Mouse (Mus musculus) forebrain, embryonic 16.5 days (tissue): ENCODE results near the gene Aprt. TPM values are rescaled to one million over a fixed set of nuclear protein-coding genes. Genes with fewer than 3 reads are reported as not detected.

Source experiments
- ATAC-seq: fragments of 200-750 bp; cut with Nextera tagmentation; 2 replicates; pipeline ENCODE4 v1.8.0; 2017; ENCODE audit warnings: mild to moderate bottlenecking, moderate library complexity
- H3K27ac ChIP-seq: fragments of 300-500 bp; sonication (generic); 2 replicates; pipeline ENCODE4 v1.5.1; 2014; ENCODE audit warnings: low read length, control low read depth
- H3K27me3 ChIP-seq: fragments of 300-500 bp; sonication (generic); replicated peaks from 2 replicates; pipeline ENCODE4 v1.6.1; 2014; ENCODE audit warnings: low read length; ENCODE audit not compliant: control insufficient read depth, insufficient read depth
- H3K36me3 ChIP-seq: fragments of 300-500 bp; sonication (generic); 2 replicates; pipeline ENCODE4 v1.6.1; 2014; ENCODE audit not compliant: control insufficient read depth, insufficient read depth
- H3K4me1 ChIP-seq: fragments of 300-500 bp; sonication (generic); replicated peaks from 2 replicates; pipeline ENCODE4 v1.6.1; 2014; ENCODE audit warnings: low read length; ENCODE audit not compliant: control insufficient read depth, insufficient read depth
- H3K4me2 ChIP-seq: fragments of 300-500 bp; sonication (generic); 2 replicates; pipeline ENCODE4 v1.6.1; 2014; ENCODE audit warnings: mild to moderate bottlenecking, low read length, control low read depth
- H3K4me3 ChIP-seq: fragments of 300-500 bp; sonication (generic); replicated peaks from 2 replicates; pipeline ENCODE4 v1.5.1; 2014; ENCODE audit warnings: mild to moderate bottlenecking, low read length, control low read depth
- H3K9ac ChIP-seq: fragments of 300-500 bp; sonication (generic); replicated peaks from 2 replicates; pipeline ENCODE4 v1.6.1; 2014; ENCODE audit warnings: low read depth, low read length, control low read depth
- H3K9me3 ChIP-seq: fragments of 300-500 bp; sonication (generic); 2 replicates; pipeline ENCODE4 v1.6.1; 2016; ENCODE audit warnings: low read length; ENCODE audit not compliant: control insufficient read depth
- WGBS: fragments of 180-500 bp; shearing (Covaris S2); extraction: QIAGEN DNeasy Blood & Tissue Kit; methylation state at CpG from one replicate; pipeline ENCODE4 v1.1.7; 2014; 5-methylcytosine and 5-hydroxymethylcytosine counted together
- microRNA-seq: library from miRNA; unstranded; fragments of <30 nt; microRNA quantifications from one replicate; pipeline ENCODE4, GENCODE M21; 2017
- polyA plus RNA-seq: library from polyadenylated mRNA; unstranded; fragments of >200 nt; fragmentation: Nextera tagmentation; extraction: Ambion mirVana; gene quantifications from 2 replicates; pipeline ENCODE4 v1.2.1, GENCODE M21; 2015

The Aprt gene
- polyA plus RNA-seq, 1 experiment from 2014 or later = 204 TPM

DNA sequence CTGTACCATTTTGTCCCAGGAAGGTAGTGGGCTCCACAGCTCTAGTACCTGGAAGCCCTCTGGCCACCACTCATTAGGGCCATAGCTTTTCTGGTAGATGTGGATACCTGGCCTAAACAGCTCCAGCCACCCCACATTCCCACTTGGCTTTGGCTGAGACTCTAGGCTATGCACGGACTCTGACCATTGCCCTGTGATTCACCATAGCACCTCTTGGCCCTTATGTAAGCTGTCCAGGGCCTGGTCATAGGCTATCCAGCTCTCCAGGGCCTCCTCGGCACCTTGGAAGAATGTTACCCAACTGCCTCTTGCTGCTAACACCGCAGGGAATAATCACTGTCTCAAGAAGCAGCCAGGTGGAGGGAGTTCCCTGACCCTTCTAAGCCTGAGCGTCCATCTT is 47.5 kb downstream of the Aprt start:
- Histone ChIP-seq H3K9me3 (no peaks in the 10 kb centered on the region), H3K27ac (no peak overlapping the region), H3K36me3 (no peaks in the 10 kb centered on the region), H3K9ac (no peak overlapping the region), H3K4me2 (no peak overlapping the region), H3K4me1 (peaks cover 6% of the 10 kb centered on the region), H3K27me3 (0 out of 2 replicates have a peak, but pooled peaks cover 5% of the 10 kb centered on the region), H3K4me3 (no peak overlapping the region)
- ATAC-seq = no peak
- 89% methylated on average over 4 of the region's 4 CpGs for WGBS

DNA sequence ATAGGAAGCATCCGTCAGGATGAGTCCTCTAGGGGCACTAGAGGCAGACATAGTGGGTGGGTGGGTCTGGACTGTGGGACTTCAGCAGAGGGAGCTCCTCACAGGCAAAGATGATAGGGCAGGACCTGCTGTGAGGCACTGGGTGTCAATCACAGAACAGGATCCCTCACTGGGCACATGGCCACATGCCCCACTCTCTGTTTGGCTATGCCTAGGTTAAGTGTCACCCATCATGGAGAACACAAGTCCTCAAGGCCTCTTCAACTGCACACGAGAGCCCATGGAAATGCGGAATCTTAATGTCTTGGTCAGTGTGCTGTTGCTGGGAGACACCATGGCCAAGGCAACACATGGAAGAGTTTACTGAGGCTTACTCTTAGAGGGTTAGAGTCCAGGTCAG is 48.8 kb downstream of the Aprt start:
- Histone ChIP-seq H3K9ac (no peak overlapping the region), H3K9me3 (no peaks in the 10 kb centered on the region), H3K36me3 (no peaks in the 10 kb centered on the region), H3K4me3 (no peak overlapping the region), H3K27me3 (0 out of 2 replicates have a peak, but pooled peaks cover 5% of the 10 kb centered on the region), H3K4me2 (no peak overlapping the region), H3K4me1 (peaks cover 18% of the 10 kb centered on the region), H3K27ac (no peak overlapping the region)
- no peak for ATAC-seq
- 94% methylated on average over 3 of the region's 3 CpGs for WGBS

DNA sequence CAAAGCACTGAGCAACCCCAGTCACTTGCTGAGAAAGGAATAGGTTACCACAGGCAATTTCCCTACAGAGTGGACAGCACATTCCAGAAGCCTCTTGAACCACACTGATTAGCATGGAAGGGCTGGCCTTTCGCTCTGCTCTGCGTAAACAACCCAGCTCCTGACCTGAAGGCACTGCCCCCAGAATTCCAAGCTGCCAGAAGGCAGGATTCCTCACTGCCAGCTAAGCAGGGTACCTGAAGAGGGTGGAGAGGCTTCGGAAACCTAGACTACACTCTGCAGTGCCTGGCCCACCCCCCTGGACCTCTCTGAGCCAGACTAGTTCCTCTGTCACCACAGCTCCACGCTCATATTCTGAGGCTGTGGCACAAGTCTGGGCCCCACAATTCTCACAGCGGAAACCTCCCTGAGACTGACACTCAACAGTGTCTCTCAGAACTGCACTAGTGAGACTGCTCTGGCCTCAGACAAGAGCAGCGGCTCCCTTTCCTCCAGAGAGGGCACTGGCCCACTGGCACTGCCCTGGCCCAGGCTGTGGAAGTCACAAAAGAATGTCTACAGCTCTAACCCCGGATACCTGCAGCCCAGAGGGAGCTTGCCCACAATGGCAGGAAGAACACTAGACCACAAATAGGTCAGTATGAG is 50.1 kb downstream of the Aprt start:
- Histone ChIP-seq H3K27me3 (0 out of 2 replicates have a peak, but pooled peaks cover 5% of the 10 kb centered on the region), H3K27ac (no peak overlapping the region), H3K36me3 (no peaks in the 10 kb centered on the region), H3K9me3 (no peaks in the 10 kb centered on the region), H3K4me3 (no peak overlapping the region), H3K4me1 (peaks cover 18% of the 10 kb centered on the region), H3K4me2 (no peak overlapping the region), H3K9ac (no peak overlapping the region)
- no peak for ATAC-seq
- 74% methylated on average over 7 of the region's 7 CpGs for WGBS

DNA sequence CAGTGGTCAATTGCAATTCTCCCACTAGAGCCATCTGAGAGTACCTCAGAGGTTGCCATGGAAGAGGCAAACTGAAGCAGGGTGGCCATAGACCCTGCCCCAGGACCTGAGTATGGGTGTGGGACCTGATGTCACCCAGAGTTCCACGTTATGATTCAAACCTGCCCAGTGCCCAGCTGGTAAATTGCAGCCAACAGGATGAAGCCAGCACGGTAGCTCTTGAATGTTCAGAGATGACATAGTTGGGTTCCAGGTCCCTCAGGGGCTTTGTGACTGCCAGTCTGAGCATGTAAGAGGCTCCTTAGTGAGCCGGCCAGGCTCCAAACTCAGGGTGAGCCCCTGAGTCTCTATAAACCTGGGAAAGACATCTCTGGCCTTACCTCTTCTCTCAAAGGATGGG is 50.6 kb downstream of the Aprt start:
- Histone ChIP-seq H3K9me3 (no peaks in the 10 kb centered on the region), H3K4me1 (peaks cover 18% of the 10 kb centered on the region), H3K36me3 (no peaks in the 10 kb centered on the region), H3K4me2 (no peak overlapping the region), H3K9ac (no peak overlapping the region), H3K4me3 (no peak overlapping the region), H3K27me3 (0 out of 2 replicates have a peak, but pooled peaks cover 5% of the 10 kb centered on the region), H3K27ac (no peak overlapping the region)
- 85% methylated on average over 3 of the region's 3 CpGs for WGBS
- no peak for ATAC-seq

DNA sequence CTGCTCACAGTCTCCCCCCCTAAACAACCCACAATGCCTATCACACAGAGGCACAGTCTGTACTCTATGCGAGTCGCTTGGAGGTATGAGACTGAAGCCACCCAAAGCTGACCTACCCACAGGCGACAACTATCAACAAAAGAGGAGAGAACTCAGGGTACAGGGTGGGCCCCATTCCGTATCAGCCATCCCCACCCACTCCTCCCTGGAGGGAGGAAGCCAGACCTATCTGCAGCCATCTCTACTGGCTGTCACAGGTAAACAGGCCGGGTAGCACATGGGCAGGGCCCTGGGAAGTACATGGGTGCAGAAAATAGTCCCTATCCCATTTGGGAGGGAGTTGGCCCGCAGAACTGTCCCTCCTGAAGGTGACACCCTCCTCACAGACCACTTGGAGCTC is 51.7 kb downstream of the Aprt start:
- WGBS = 81% methylated on average over 6 of the region's 6 CpGs
- Histone ChIP-seq H3K9me3 (no peaks in the 10 kb centered on the region), H3K27ac (no peak overlapping the region), H3K4me2 (no peak overlapping the region), H3K27me3 (0 out of 2 replicates have a peak, but pooled peaks cover 5% of the 10 kb centered on the region), H3K4me3 (no peak overlapping the region), H3K36me3 (no peaks in the 10 kb centered on the region), H3K4me1 (peaks cover 18% of the 10 kb centered on the region), H3K9ac (no peak overlapping the region)
- no peak for ATAC-seq

Small RNA genes within 50 kb of the gene (microRNA-seq; reads per million reads assigned to microRNA genes)
- gene Mir6396 = not detected

Other genes starting within 250 kb of the Aprt start
- gene Trhr2, start 216.2 kb downstream of the Aprt start, polyA plus RNA-seq = not detected in 2 replicates
- 44.7 and 47.5 TPM in 2 replicates for gene Zc3h18, start 200.3 kb downstream of the Aprt start, polyA plus RNA-seq
- gene Il17c, start 154.9 kb downstream of the Aprt start, polyA plus RNA-seq = 0.61 TPM in 1 of 2 replicates, not detected in the other
- gene Cyba, start 144.0 kb downstream of the Aprt start, polyA plus RNA-seq = 25.1 and 30.5 TPM in 2 replicates
- 51.0 and 60.0 TPM in 2 replicates for gene Mvd, start 133.5 kb downstream of the Aprt start, polyA plus RNA-seq
- gene Snai3, start 116.2 kb downstream of the Aprt start, polyA plus RNA-seq = not detected in 2 replicates
- gene Rnf166, start 100.8 kb downstream of the Aprt start, polyA plus RNA-seq = 39.6 and 41.8 TPM in 2 replicates
- 72.5 and 87.3 TPM in 2 replicates for gene Ctu2, start 100.8 kb downstream of the Aprt start, polyA plus RNA-seq
- gene Piezo1, start 25.6 kb downstream of the Aprt start, polyA plus RNA-seq = 1.9 and 3.4 TPM in 2 replicates
- 12.0 and 13.9 TPM in 2 replicates for gene Cdt1, start 8.9 kb downstream of the Aprt start, polyA plus RNA-seq
- 3.8 and 4.6 TPM in 2 replicates for gene Galns, start 34.6 kb upstream of the Aprt start, polyA plus RNA-seq
- gene Trappc2l, start 34.7 kb upstream of the Aprt start, polyA plus RNA-seq = 72.0 and 92.6 TPM in 2 replicates
- gene Pabpn1l, start 45.8 kb upstream of the Aprt start, polyA plus RNA-seq = not detected in 2 replicates
- 11.6 and 13.8 TPM in 2 replicates for gene Cbfa2t3, start 122.2 kb upstream of the Aprt start, polyA plus RNA-seq
- gene Acsf3, start 198.6 kb upstream of the Aprt start, polyA plus RNA-seq = 13.6 and 15.9 TPM in 2 replicates